Mouse (Mus musculus): ENCODE results near the gene Akt3. TPM values are rescaled to one million over a fixed set of nuclear protein-coding genes. Genes with fewer than 3 reads are reported as not detected.
A peak's percentile ranks its signal among the peaks of the same experiment; 100 is the strongest.

The Akt3 gene
- polyA plus RNA-seq, 1 experiment: 44.3 TPM

- no peak for DNase-seq (ENCODE audit: extremely low spot score in 1 of 2, low spot score in 1 of 2)
Observed at GRCm38 (mm10) chr1:177065732-177066131, 192.3 kb downstream of the Akt3 start.

DNA sequence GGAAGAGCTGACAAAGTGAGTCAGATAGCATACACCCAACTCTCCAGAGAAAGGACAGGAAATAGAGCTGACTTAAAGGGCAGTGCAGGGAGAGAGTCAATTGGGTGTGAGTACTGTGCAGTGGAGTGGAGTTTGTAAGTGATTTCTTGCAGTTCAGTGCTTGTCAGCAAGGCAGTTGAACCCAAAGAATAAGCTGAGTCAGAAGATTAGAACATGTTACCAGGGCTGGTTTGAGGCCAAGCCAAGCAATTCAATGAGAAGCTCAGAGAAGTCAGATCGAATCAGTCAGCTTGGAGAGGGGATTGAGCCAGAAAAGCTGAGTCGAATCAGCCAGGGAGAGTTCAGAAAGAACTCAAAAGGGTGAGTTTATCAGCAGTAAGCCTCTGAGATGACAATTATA, 196.2 kb downstream of the Akt3 start:
- DNase-seq (ENCODE audit: extremely low spot score in 1 of 2, low spot score in 1 of 2): no peak

- no peak for DNase-seq (ENCODE audit: extremely low spot score in 1 of 2, low spot score in 1 of 2)
Observed at GRCm38 (mm10) chr1:177054891-177055290, 203.1 kb downstream of the Akt3 start.

DNA sequence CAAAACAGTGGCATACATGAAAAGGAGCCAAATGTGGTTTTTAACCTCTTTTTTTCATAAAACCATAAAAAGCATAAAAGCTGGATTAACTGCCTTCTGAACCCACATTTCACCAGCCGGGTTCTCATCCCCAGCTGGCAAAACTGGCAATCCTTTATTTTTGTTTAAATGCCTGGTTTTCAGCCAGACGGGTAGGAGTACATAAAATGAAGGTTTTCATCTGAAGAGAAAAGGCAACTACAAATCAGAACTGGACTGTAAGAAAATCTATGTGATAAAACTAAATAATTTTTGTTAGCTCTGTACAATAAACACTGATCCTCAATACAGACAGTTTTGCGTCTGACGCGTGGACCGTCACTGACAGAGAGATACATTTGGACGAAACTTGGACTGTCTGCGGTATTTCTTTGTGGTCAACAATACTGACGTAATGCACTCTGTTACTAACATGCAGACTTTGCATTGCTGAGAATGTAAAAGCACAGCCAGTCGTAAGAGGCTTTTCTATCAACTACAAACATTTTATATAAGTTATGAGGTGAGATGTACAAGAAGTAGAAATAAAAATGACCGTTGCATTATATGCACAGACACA, 206.5 kb downstream of the Akt3 start:
- DNase-seq (ENCODE audit: extremely low spot score in 1 of 2, low spot score in 1 of 2): peak in 1 of 2 experiments; percentile 65

- DNase-seq (ENCODE audit: extremely low spot score in 1 of 2, low spot score in 1 of 2): no peak
Observed at GRCm38 (mm10) chr1:177048773-177049172, 209.2 kb downstream of the Akt3 start.

- no peak for DNase-seq (ENCODE audit: extremely low spot score in 1 of 2, low spot score in 1 of 2)
Observed at GRCm38 (mm10) chr1:177046963-177047362, 211.0 kb downstream of the Akt3 start.

GRCm38 (mm10) chr1:177045885-177046284, 212.1 kb downstream of the Akt3 start:
- DNase-seq (ENCODE audit: extremely low spot score in 1 of 2, low spot score in 1 of 2): no peak

DNA sequence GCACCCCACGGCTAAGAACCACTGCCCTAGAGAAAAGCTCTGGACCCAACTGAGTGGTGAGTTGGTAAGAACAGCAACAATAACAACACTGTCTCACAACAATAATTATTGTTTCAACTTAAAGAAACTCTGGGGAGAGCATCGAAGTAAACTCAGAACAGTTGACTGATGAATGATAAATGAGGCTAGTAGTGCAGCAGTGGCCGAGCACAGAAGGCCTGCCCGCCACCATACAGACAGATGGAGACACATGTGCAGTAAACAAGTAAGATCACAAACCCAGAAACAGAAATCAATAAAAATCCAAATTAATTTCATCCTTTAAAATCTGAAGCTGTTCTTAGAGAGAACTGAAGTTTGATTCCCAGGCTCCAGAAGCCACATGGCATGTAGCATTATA, 217.9 kb downstream of the Akt3 start:
- DNase-seq (ENCODE audit: extremely low spot score in 1 of 2, low spot score in 1 of 2): no peak

GRCm38 (mm10) chr1:177039093-177039674, 218.8 kb downstream of the Akt3 start:
- no peak for DNase-seq (ENCODE audit: extremely low spot score in 1 of 2, low spot score in 1 of 2)

- DNase-seq (ENCODE audit: extremely low spot score in 1 of 2, low spot score in 1 of 2): no peak
Observed at GRCm38 (mm10) chr1:177038383-177038782, 219.6 kb downstream of the Akt3 start.

DNA sequence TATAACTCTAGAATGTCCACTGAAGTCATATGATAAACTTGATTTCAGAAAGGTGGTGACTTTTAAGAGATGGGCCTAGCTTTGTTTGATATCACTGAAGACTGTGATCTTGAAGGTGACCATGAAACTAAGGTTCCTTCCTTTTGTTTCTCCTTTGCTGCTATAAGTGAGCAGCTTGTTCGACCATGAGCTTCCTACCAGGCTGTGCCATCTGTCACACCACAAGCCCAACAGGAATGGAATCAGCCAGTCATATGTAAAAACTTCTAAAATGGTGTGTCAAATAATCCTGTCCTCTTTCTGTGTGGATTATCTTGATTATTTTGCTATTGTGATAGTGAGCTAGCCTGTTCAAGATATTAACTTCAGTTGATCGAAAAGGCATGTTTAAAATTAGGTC, 222.5 kb downstream of the Akt3 start:
- no peak for DNase-seq (ENCODE audit: extremely low spot score in 1 of 2, low spot score in 1 of 2)

GRCm38 (mm10) chr1:177032233-177032632, 225.8 kb downstream of the Akt3 start:
- no peak for DNase-seq (ENCODE audit: extremely low spot score in 1 of 2, low spot score in 1 of 2)

DNA sequence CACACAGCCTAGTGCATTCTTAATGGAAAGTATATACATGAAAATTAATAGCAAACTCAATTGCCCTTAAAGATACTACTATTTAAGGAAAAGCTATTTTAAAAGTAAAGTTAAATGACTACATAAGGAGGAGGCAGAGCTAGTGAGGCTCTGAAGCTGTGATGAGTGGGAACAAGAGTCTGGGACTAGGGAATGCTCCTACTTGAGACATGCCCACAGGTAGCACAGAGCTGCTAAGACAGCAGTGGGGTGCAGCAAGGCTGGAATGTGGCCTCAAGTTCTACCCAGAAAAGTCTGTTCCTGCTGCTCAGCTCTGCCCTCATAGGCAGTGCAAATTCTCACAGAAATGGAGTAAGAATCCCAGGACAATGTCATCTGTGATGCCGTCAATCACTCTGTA, 226.8 kb downstream of the Akt3 start:
- no peak for DNase-seq (ENCODE audit: extremely low spot score in 1 of 2, low spot score in 1 of 2)

DNA sequence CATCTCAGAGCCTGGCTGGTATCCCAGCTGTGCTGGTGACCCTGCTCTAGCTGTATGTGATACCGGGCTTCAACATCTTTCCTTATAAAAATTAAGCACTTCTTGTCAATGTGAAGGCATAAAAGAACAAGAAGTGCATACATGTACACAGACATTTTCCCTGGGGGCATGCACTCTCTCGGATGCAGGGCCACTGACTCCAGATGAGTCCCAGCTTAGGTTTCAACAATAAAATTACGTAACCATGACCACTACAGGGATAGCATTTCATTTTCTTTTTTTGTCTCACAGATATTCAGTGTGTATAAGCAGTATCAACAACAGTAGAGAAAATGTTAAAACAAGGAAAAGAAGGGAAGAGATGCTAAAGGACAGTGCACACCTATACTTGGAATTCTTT, 227.3 kb downstream of the Akt3 start:
- DNase-seq (ENCODE audit: extremely low spot score in 1 of 2, low spot score in 1 of 2): no peak

- no peak for DNase-seq (ENCODE audit: extremely low spot score in 1 of 2, low spot score in 1 of 2)
Observed at GRCm38 (mm10) chr1:177029032-177029431, 229.0 kb downstream of the Akt3 start.

GRCm38 (mm10) chr1:177027706-177028105, 230.3 kb downstream of the Akt3 start:
- peak in 1 of 2 experiments; percentile 41 for DNase-seq (ENCODE audit: extremely low spot score in 1 of 2, low spot score in 1 of 2)

DNA sequence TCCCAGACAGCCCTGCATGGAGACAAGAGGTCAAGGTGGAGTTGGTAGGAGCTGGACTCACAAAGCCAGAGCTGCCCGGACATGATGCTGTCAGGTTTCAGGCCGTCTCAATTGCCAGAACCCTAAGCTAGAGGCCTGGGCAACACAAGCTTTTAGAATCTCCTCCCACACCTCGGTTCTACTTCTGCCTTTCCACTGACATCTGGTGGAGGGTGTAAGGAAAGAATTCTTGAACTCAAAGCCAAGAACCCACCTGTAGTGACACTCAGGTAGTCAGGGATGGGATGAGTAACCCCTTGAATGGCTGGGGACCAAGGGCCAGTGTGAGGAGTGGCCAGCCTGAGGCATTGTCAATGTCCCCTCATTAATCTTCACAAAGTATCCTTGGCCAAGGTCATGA, 235.3 kb downstream of the Akt3 start:
- DNase-seq (ENCODE audit: extremely low spot score in 1 of 2, low spot score in 1 of 2): no peak

DNA sequence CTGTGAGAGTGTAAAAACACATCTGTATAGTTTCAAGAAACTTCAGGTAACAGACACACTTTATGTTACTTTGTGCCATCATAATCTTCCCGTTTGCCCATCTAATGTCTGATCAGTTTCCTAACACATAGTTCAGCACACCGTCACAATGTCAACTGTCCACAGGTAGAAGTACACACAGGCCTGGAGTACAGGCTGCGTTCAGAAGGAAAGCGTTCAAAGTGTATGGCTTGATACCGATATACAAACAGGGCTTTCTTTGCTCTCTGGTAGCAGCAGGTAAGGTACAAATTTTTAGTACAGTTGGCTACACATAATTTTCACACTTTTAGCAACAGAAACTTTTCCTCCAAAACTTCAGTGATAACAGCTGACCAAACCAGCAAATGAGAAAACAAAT, 238.3 kb downstream of the Akt3 start:
- DNase-seq (ENCODE audit: extremely low spot score in 1 of 2, low spot score in 1 of 2): no peak

DNA sequence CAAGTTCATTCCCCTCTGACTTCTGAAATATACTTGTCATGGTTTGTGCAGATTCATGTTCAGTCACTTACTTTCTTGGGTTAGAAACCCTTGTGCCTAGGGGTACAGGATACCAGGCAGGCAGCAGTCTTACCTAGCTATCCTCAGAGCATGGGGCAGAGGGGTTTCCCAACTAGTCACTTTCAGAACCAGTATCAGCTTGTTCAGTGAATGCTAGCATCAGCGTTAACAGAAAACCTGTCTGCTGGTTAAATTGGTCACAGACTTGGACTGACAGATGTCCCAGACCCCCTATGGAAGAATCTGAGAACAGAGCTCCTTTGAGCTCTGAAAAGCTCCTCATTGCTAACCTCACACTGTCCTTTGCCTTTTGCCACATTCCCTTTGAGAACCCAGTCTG, 239.3 kb downstream of the Akt3 start:
- DNase-seq (ENCODE audit: extremely low spot score in 1 of 2, low spot score in 1 of 2): no peak

GRCm38 (mm10) chr1:177016729-177017128, 241.3 kb downstream of the Akt3 start:
- DNase-seq (ENCODE audit: extremely low spot score in 1 of 2, low spot score in 1 of 2): no peak

GRCm38 (mm10) chr1:177015917-177016316, 242.1 kb downstream of the Akt3 start:
- DNase-seq (ENCODE audit: extremely low spot score in 1 of 2, low spot score in 1 of 2): no peak

GRCm38 (mm10) chr1:177014921-177015439, 243.0 kb downstream of the Akt3 start:
- DNase-seq (ENCODE audit: extremely low spot score in 1 of 2, low spot score in 1 of 2): no peak
